Mouse (Mus musculus): ENCODE data around the gene Arhgap31. TPM values are rescaled to one million over a fixed set of nuclear protein-coding genes. Genes with fewer than 3 reads are reported as not detected.

The Arhgap31 gene
- polyA plus RNA-seq, 1 experiment from 2014 or later, result 6.3 TPM

- no peaks in the 10 kb centered on the region for H3K36me3 ChIP-seq (ENCODE audit: control insufficient read depth, insufficient read depth, low read length)
- no peaks in the 10 kb centered on the region for H3K27me3 ChIP-seq (ENCODE audit: control insufficient read depth, insufficient read depth, low read length)
- no peak overlapping the region for H3K4me2 ChIP-seq (ENCODE audit: low read length)
- DNase-seq, result peak; percentile 81
- H3K4me3 ChIP-seq (replicated peaks; ENCODE audit: low read depth, low read length), result no peak overlapping the region
- H3K9ac ChIP-seq (replicated peaks; ENCODE audit: low read length), result no peak overlapping the region
- H3K4me1 ChIP-seq (ENCODE audit: control insufficient read depth, insufficient read depth, low read length), result peaks cover 18% of the 10 kb centered on the region; the same call in 1 of the 2 replicates
- WGBS, result 24% methylated on average over 15 of the region's 15 CpGs
- peak overlapping the region; percentile 58 for H3K27ac ChIP-seq (replicated peaks; ENCODE audit: low read depth, low read length)
- H3K9me3 ChIP-seq (ENCODE audit: control insufficient read depth, low read length), result no peaks in the 10 kb centered on the region
- peak; percentile 89 for ATAC-seq (ENCODE audit: low FRiP score, low TSS enrichment)
Observed at GRCm38 (mm10) chr16:38673511-38673910, 39.6 kb downstream of the Arhgap31 start.

GRCm38 (mm10) chr16:38672947-38673346 is 40.1 kb downstream of the Arhgap31 start:
- H3K4me3 ChIP-seq (replicated peaks; ENCODE audit: low read depth, low read length), result no peak overlapping the region
- no peaks in the 10 kb centered on the region for H3K27me3 ChIP-seq (ENCODE audit: control insufficient read depth, insufficient read depth, low read length)
- H3K27ac ChIP-seq (replicated peaks; ENCODE audit: low read depth, low read length), result peak overlapping the region; percentile 58
- H3K4me2 ChIP-seq (ENCODE audit: low read length), result no peak overlapping the region
- ATAC-seq (ENCODE audit: low FRiP score, low TSS enrichment) (no peak), DNase-seq (no peak)
- H3K9ac ChIP-seq (replicated peaks; ENCODE audit: low read length), result no peak overlapping the region
- no peaks in the 10 kb centered on the region for H3K36me3 ChIP-seq (ENCODE audit: control insufficient read depth, insufficient read depth, low read length)
- peaks cover 18% of the 10 kb centered on the region; the same call in 1 of the 2 replicates for H3K4me1 ChIP-seq (ENCODE audit: control insufficient read depth, insufficient read depth, low read length)
- 88% methylated on average over 7 of the region's 7 CpGs for WGBS
- H3K9me3 ChIP-seq (ENCODE audit: control insufficient read depth, low read length), result no peaks in the 10 kb centered on the region

- DNase-seq, result no peak
- no peak overlapping the region for H3K4me3 ChIP-seq (replicated peaks; ENCODE audit: low read depth, low read length)
- no peaks in the 10 kb centered on the region for H3K27me3 ChIP-seq (ENCODE audit: control insufficient read depth, insufficient read depth, low read length)
- no peaks in the 10 kb centered on the region for H3K36me3 ChIP-seq (ENCODE audit: control insufficient read depth, insufficient read depth, low read length)
- WGBS, result 30% methylated on average over 5 of the region's 5 CpGs
- no peak overlapping the region for H3K27ac ChIP-seq (replicated peaks; ENCODE audit: low read depth, low read length)
- peaks cover 18% of the 10 kb centered on the region; the same call in 1 of the 2 replicates for H3K4me1 ChIP-seq (ENCODE audit: control insufficient read depth, insufficient read depth, low read length)
- H3K9ac ChIP-seq (replicated peaks; ENCODE audit: low read length), result no peak overlapping the region
- no peaks in the 10 kb centered on the region for H3K9me3 ChIP-seq (ENCODE audit: control insufficient read depth, low read length)
- no peak for ATAC-seq (ENCODE audit: low FRiP score, low TSS enrichment)
- no peak overlapping the region for H3K4me2 ChIP-seq (ENCODE audit: low read length)
Observed at GRCm38 (mm10) chr16:38672370-38672769, 40.7 kb downstream of the Arhgap31 start.

- no peak overlapping the region for H3K4me2 ChIP-seq (ENCODE audit: low read length)
- no peaks in the 10 kb centered on the region for H3K9me3 ChIP-seq (ENCODE audit: control insufficient read depth, low read length)
- no peaks in the 10 kb centered on the region for H3K27me3 ChIP-seq (ENCODE audit: control insufficient read depth, insufficient read depth, low read length)
- no peaks in the 10 kb centered on the region for H3K36me3 ChIP-seq (ENCODE audit: control insufficient read depth, insufficient read depth, low read length)
- H3K27ac ChIP-seq (replicated peaks; ENCODE audit: low read depth, low read length), result no peak overlapping the region; the same call in 1 of the 2 replicates
- H3K4me1 ChIP-seq (ENCODE audit: control insufficient read depth, insufficient read depth, low read length), result peaks cover 18% of the 10 kb centered on the region; the same call in 1 of the 2 replicates
- WGBS, result 86% methylated on average over 12 of the region's 12 CpGs
- ATAC-seq (ENCODE audit: low FRiP score, low TSS enrichment), result no peak; the same call in 1 of the 2 replicates
- H3K4me3 ChIP-seq (replicated peaks; ENCODE audit: low read depth, low read length), result no peak overlapping the region
- peak; percentile 52 for DNase-seq
- H3K9ac ChIP-seq (replicated peaks; ENCODE audit: low read length), result no peak overlapping the region
Observed at GRCm38 (mm10) chr16:38670621-38671390, 42.3 kb downstream of the Arhgap31 start.

GRCm38 (mm10) chr16:38668871-38669675 is 44.0 kb downstream of the Arhgap31 start:
- no peak overlapping the region for H3K27ac ChIP-seq (replicated peaks; ENCODE audit: low read depth, low read length)
- no peak overlapping the region for H3K9ac ChIP-seq (replicated peaks; ENCODE audit: low read length)
- 87% methylated on average over 8 of the region's 8 CpGs for WGBS
- no peaks in the 10 kb centered on the region for H3K36me3 ChIP-seq (ENCODE audit: control insufficient read depth, insufficient read depth, low read length)
- no peak overlapping the region for H3K4me3 ChIP-seq (replicated peaks; ENCODE audit: low read depth, low read length)
- DNase-seq (no peak), ATAC-seq (ENCODE audit: low FRiP score, low TSS enrichment) (no peak)
- H3K27me3 ChIP-seq (ENCODE audit: control insufficient read depth, insufficient read depth, low read length), result no peaks in the 10 kb centered on the region
- no peaks in the 10 kb centered on the region for H3K9me3 ChIP-seq (ENCODE audit: control insufficient read depth, low read length)
- H3K4me1 ChIP-seq (ENCODE audit: control insufficient read depth, insufficient read depth, low read length), result peaks cover 18% of the 10 kb centered on the region; the same call in 1 of the 2 replicates
- no peak overlapping the region for H3K4me2 ChIP-seq (ENCODE audit: low read length)

GRCm38 (mm10) chr16:38666523-38666922 is 46.6 kb downstream of the Arhgap31 start:
- H3K4me1 ChIP-seq (ENCODE audit: control insufficient read depth, insufficient read depth, low read length), result no peaks in the 10 kb centered on the region

GRCm38 (mm10) chr16:38666016-38666415 is 47.1 kb downstream of the Arhgap31 start:
- no peaks in the 10 kb centered on the region for H3K36me3 ChIP-seq (ENCODE audit: control insufficient read depth, insufficient read depth, low read length)
- H3K9ac ChIP-seq (replicated peaks; ENCODE audit: low read length), result no peak overlapping the region
- ATAC-seq (ENCODE audit: low FRiP score, low TSS enrichment) (no peak), DNase-seq (no peak)
- no peak overlapping the region for H3K4me2 ChIP-seq (ENCODE audit: low read length)
- WGBS, result 95% methylated on average over 2 of the region's 2 CpGs
- no peaks in the 10 kb centered on the region for H3K9me3 ChIP-seq (ENCODE audit: control insufficient read depth, low read length)
- H3K27me3 ChIP-seq (ENCODE audit: control insufficient read depth, insufficient read depth, low read length), result no peaks in the 10 kb centered on the region
- no peak overlapping the region for H3K27ac ChIP-seq (replicated peaks; ENCODE audit: low read depth, low read length)
- H3K4me3 ChIP-seq (replicated peaks; ENCODE audit: low read depth, low read length), result no peak overlapping the region
- no peaks in the 10 kb centered on the region for H3K4me1 ChIP-seq (ENCODE audit: control insufficient read depth, insufficient read depth, low read length)

More at GRCm38 (mm10) chr16:38666523-38666922, 46.6 kb downstream of the Arhgap31 start:
- H3K4me3 ChIP-seq (replicated peaks; ENCODE audit: low read depth, low read length), result no peak overlapping the region
- H3K27me3 ChIP-seq (ENCODE audit: control insufficient read depth, insufficient read depth, low read length), result no peaks in the 10 kb centered on the region
- H3K27ac ChIP-seq (replicated peaks; ENCODE audit: low read depth, low read length), result no peak overlapping the region
- no peak for DNase-seq
- H3K9me3 ChIP-seq (ENCODE audit: control insufficient read depth, low read length), result no peaks in the 10 kb centered on the region
- no peak overlapping the region for H3K9ac ChIP-seq (replicated peaks; ENCODE audit: low read length)
- ATAC-seq (ENCODE audit: low FRiP score, low TSS enrichment), result no peak
- 91% methylated on average over 4 of the region's 4 CpGs for WGBS
- no peaks in the 10 kb centered on the region for H3K36me3 ChIP-seq (ENCODE audit: control insufficient read depth, insufficient read depth, low read length)
- no peak overlapping the region for H3K4me2 ChIP-seq (ENCODE audit: low read length)

- Histone ChIP-seq H3K9ac (replicated peaks; ENCODE audit: low read length) (no peak overlapping the region), H3K4me1 (ENCODE audit: control insufficient read depth, insufficient read depth, low read length) (no peaks in the 10 kb centered on the region), H3K4me2 (ENCODE audit: low read length) (no peak overlapping the region), H3K4me3 (replicated peaks; ENCODE audit: low read depth, low read length) (no peak overlapping the region), H3K36me3 (ENCODE audit: control insufficient read depth, insufficient read depth, low read length) (no peaks in the 10 kb centered on the region), H3K9me3 (ENCODE audit: control insufficient read depth, low read length) (no peaks in the 10 kb centered on the region), H3K27me3 (ENCODE audit: control insufficient read depth, insufficient read depth, low read length) (no peaks in the 10 kb centered on the region), H3K27ac (replicated peaks; ENCODE audit: low read depth, low read length) (no peak overlapping the region)
- WGBS, result 91% methylated on average over 10 of the region's 10 CpGs
- no peak for DNase-seq
- no peak for ATAC-seq (ENCODE audit: low FRiP score, low TSS enrichment)
Observed at GRCm38 (mm10) chr16:38662575-38662974, 50.5 kb downstream of the Arhgap31 start.

Data from midbrain, embryonic 14.5 days (tissue).